In the genomic region with DNA sequence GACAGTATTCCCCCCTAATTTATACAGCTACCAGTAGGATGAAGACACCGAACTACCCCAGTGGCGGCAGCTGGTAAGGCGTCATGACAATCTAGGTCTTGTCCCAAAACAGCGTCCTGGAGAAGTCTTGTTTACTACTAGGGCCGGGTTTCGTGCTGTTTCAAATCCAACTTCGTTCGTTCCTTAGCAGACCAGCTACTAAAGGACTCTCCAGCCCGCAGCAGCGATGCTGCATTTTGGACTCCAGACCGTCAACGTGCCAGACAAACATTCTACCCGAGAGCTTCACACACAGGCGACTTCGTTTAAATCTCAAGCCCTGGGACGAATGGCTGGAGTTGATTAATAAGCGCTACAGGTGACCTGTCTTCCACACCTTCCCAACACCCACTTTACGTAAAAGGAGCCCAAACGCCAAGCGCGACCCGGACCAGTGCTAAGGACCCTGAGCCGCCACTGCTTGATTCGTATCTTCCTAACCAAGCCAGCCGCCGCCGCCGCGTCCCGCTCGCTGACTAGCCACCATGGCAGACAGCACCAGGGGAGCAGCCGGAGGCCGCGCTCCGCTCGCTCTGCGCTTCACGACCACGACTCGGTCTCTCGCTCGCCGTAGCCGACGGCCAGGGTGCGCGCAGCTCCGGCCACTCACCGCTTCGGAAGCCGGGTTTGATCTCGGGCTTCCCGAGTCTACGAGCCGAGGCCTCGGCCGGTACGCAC, we compare ENCODE assay signal across 8 mouse cellular contexts. TPM values are rescaled to one million over a fixed set of nuclear protein-coding genes. Genes with fewer than 3 reads are reported as not detected.
DNase-seq lines count a peak whose midpoint lies in the region; ATAC-seq and TF ChIP-seq lines count a peak whose summit lies in the region.

No protein-coding gene starts in this region.

- H3K9ac ChIP-seq in embryonic facial prominence, embryonic 14.5 days (ENCODE audit: low read depth, low read length) = peak overlapping the region; percentile 99
- H3K9ac ChIP-seq in hindbrain, embryonic 11.5 days (ENCODE audit: low read depth, low read length) = peak overlapping the region; percentile 93

- intact Hi-C loops in left cerebral cortex, postnatal 14 days (cut with DNase I) = loop anchor here (2.0 kb wide), 1 partner anchor 15 kb away; no protein-coding TSS in a partner anchor

- under 1% methylated on average over 37 of the region's 58 CpGs for WGBS in embryonic facial prominence, embryonic 14.5 days
- under 1% methylated on average over 58 of the region's 58 CpGs for WGBS in hindbrain, embryonic 11.5 days
- WGBS in spleen, adult 2 months = 1% methylated on average over 58 of the region's 58 CpGs

- peaks cover 18% of the 10 kb centered on the region for H3K4me1 ChIP-seq in embryonic facial prominence, embryonic 14.5 days (ENCODE audit: control insufficient read depth, insufficient read depth, low read length)
- 0 out of 2 replicates have a peak, but pooled peaks cover 3% of the 10 kb centered on the region for H3K4me1 ChIP-seq in hindbrain, embryonic 11.5 days (replicated peaks; ENCODE audit: control insufficient read depth, insufficient read depth, low read length)
- H3K4me1 ChIP-seq in megakaryocyte, embryonic 14.5 days = peaks cover 23% of the 10 kb centered on the region
- H3K4me1 ChIP-seq in spleen, adult 2 months (ENCODE audit: control insufficient read depth, insufficient read depth, insufficient read length) = peaks cover 6% of the 10 kb centered on the region; the same call in 1 of the 2 replicates

- H3K27me3 ChIP-seq in embryonic facial prominence, embryonic 14.5 days (replicated peaks; ENCODE audit: control insufficient read depth, insufficient read depth, low read length) = no peaks in the 10 kb centered on the region
- no peaks in the 10 kb centered on the region for H3K27me3 ChIP-seq in hindbrain, embryonic 11.5 days (ENCODE audit: control insufficient read depth, insufficient read depth, low read length)
- H3K27me3 ChIP-seq in megakaryocyte, embryonic 14.5 days (replicated peaks) = no peaks in the 10 kb centered on the region
- no peaks in the 10 kb centered on the region for H3K27me3 ChIP-seq in spleen, adult 2 months (ENCODE audit: control insufficient read depth, insufficient read depth, low read length)

- H3K4me2 ChIP-seq in embryonic facial prominence, embryonic 14.5 days (ENCODE audit: low read depth, low read length) = peak overlapping the region; percentile 81
- peak overlapping the region; percentile 69 for H3K4me2 ChIP-seq in hindbrain, embryonic 11.5 days (replicated peaks; ENCODE audit: low read depth, low read length)

- H3K27ac ChIP-seq in embryonic facial prominence, embryonic 14.5 days (replicated peaks; ENCODE audit: low read depth, low read length) = peak overlapping the region; percentile 91
- H3K27ac ChIP-seq in hindbrain, embryonic 11.5 days (ENCODE audit: low read depth, low read length) = peak overlapping the region; percentile 87
- H3K27ac ChIP-seq in spleen, adult 2 months (ENCODE audit: insufficient read depth, low read length) = peak overlapping the region; percentile 81

- DNase-seq in gastrocnemius, adult 18-20 months (ENCODE audit: low spot score) = peak; percentile 6
- no peak for DNase-seq in gastrocnemius, postnatal 25 days
- DNase-seq in R1 (ENCODE audit: low read depth, low spot score) = peak; percentile 80
- peak; percentile 45 for DNase-seq in embryonic facial prominence, embryonic 14.5 days (ENCODE audit: low spot score)
- peak; percentile 65 for DNase-seq in hindbrain, embryonic 11.5 days (ENCODE audit: low spot score)
- DNase-seq in left cerebral cortex, postnatal 14 days (ENCODE audit: low spot score in 2 of 2) = peak; percentile 52 to 76
- DNase-seq in spleen, adult 2 months (ENCODE audit: low read depth in 1 of 2, low spot score in 2 of 2) = peak in 1 of 2 experiments; percentile 18

- peak; percentile 50 for ATAC-seq in embryonic facial prominence, embryonic 14.5 days (ENCODE audit: low read depth)
- peak; percentile 1; the same call in 1 of the 2 replicates for ATAC-seq in hindbrain, embryonic 11.5 days (ENCODE audit: low FRiP score)

- no peaks in the 10 kb centered on the region for H3K9me3 ChIP-seq in embryonic facial prominence, embryonic 14.5 days (ENCODE audit: control insufficient read depth, low read length)
- no peaks in the 10 kb centered on the region for H3K9me3 ChIP-seq in hindbrain, embryonic 11.5 days (ENCODE audit: control insufficient read depth, low read length)
- H3K9me3 ChIP-seq in megakaryocyte, embryonic 14.5 days = no peaks in the 10 kb centered on the region

- H3K36me3 ChIP-seq in embryonic facial prominence, embryonic 14.5 days (ENCODE audit: control insufficient read depth, insufficient read depth, low read length) = peaks cover 40% of the 10 kb centered on the region
- H3K36me3 ChIP-seq in hindbrain, embryonic 11.5 days (ENCODE audit: control insufficient read depth, insufficient read depth, low read length) = peaks cover 6% of the 10 kb centered on the region; the same call in 1 of the 2 replicates
- peaks cover 42% of the 10 kb centered on the region for H3K36me3 ChIP-seq in megakaryocyte, embryonic 14.5 days (replicated peaks; ENCODE audit: low read length)
- peaks cover 29% of the 10 kb centered on the region for H3K36me3 ChIP-seq in spleen, adult 2 months (ENCODE audit: control insufficient read depth, insufficient read depth, low read length)

- TF ChIP-seq CTCF in spleen, adult 2 months (IDR thresholded peaks at IDR 0.05; ENCODE audit: extremely low read depth, insufficient read depth, insufficient read length, insufficient replicate concordance) = no peak

- peak overlapping the region; percentile 99 for H3K4me3 ChIP-seq in embryonic facial prominence, embryonic 14.5 days (ENCODE audit: low read depth, low read length)
- peak overlapping the region; percentile 93 for H3K4me3 ChIP-seq in hindbrain, embryonic 11.5 days (ENCODE audit: low read depth, low read length)
- peak overlapping the region; percentile 96 for H3K4me3 ChIP-seq in megakaryocyte, embryonic 14.5 days (replicated peaks)
- H3K4me3 ChIP-seq in spleen, adult 2 months (ENCODE audit: extremely low read depth, insufficient read depth, insufficient read length) = peak overlapping the region; percentile 80

- TF ChIP-seq POLR2A in spleen, adult 2 months (IDR thresholded peaks at IDR 0.05; ENCODE audit: low read depth, low read length) = no peak

RNA-seq across cellular contexts. Expression of gene Rpl34, which starts 0.6 kb away (rescaled TPM):
- 100 to 1,000 TPM; 315 to 345 TPM for total RNA-seq in gastrocnemius, adult 18-20 months (2021)
- total RNA-seq in gastrocnemius, postnatal 25 days (2021) = 100 to 1,000 TPM; 316 to 328 TPM
- polyA plus RNA-seq in embryonic facial prominence, embryonic 14.5 days (2014; fragmentation: Nextera tagmentation; extraction: Ambion mirVana) = 1,104 and 1,207 TPM in 2 replicates
- 669 and 690 TPM in 2 replicates for polyA plus RNA-seq in hindbrain, embryonic 11.5 days (2014; fragmentation: Nextera tagmentation; extraction: Ambion mirVana)
- total RNA-seq in left cerebral cortex, postnatal 14 days (2021) = 100 to 1,000 TPM; 288 to 297 TPM
- polyA plus RNA-seq in megakaryocyte, embryonic 14.5 days (2012; ENCODE audit: insufficient read depth, low replicate concordance) = 32.6 and 76.9 TPM in 2 replicates
- polyA plus RNA-seq in spleen, adult 2 months (2012; rRNA removed) = 1,328 and 1,364 TPM in 2 replicates

RNA-seq across cellular contexts. Expression of gene Ostc, which starts 20.4 kb away (rescaled TPM):
- 10 to 100 TPM; 25.3 to 30.0 TPM for total RNA-seq in gastrocnemius, adult 18-20 months (2021)
- 10 to 100 TPM; 34.6 to 38.7 TPM for total RNA-seq in gastrocnemius, postnatal 25 days (2021)
- 454 and 459 TPM in 2 replicates for polyA plus RNA-seq in embryonic facial prominence, embryonic 14.5 days (2014; fragmentation: Nextera tagmentation; extraction: Ambion mirVana)
- 327 and 331 TPM in 2 replicates for polyA plus RNA-seq in hindbrain, embryonic 11.5 days (2014; fragmentation: Nextera tagmentation; extraction: Ambion mirVana)
- total RNA-seq in left cerebral cortex, postnatal 14 days (2021) = 10 to 100 TPM; 67.8 to 69.0 TPM
- polyA plus RNA-seq in megakaryocyte, embryonic 14.5 days (2012; ENCODE audit: insufficient read depth, low replicate concordance) = 31.3 and 53.8 TPM in 2 replicates
- polyA plus RNA-seq in spleen, adult 2 months (2012; rRNA removed) = 22.3 and 22.7 TPM in 2 replicates
